Mouse (Mus musculus) heart, postnatal 4 days (tissue): ENCODE results near the gene Rnf167. TPM values are rescaled to one million over a fixed set of nuclear protein-coding genes. Genes with fewer than 3 reads are reported as not detected.

Experiments used
- DNase-seq: peaks from one replicate; pipeline ENCODE4 v3.0.0; 2021
- total RNA-seq, 2 experiments: library from RNA; stranded (reverse); gene quantifications; 2 replicates each; pipeline ENCODE4 v1.2.3; 2021

Gene Rnf167
- 10 to 100 TPM; 42.1 to 42.8 TPM for total RNA-seq

DNA sequence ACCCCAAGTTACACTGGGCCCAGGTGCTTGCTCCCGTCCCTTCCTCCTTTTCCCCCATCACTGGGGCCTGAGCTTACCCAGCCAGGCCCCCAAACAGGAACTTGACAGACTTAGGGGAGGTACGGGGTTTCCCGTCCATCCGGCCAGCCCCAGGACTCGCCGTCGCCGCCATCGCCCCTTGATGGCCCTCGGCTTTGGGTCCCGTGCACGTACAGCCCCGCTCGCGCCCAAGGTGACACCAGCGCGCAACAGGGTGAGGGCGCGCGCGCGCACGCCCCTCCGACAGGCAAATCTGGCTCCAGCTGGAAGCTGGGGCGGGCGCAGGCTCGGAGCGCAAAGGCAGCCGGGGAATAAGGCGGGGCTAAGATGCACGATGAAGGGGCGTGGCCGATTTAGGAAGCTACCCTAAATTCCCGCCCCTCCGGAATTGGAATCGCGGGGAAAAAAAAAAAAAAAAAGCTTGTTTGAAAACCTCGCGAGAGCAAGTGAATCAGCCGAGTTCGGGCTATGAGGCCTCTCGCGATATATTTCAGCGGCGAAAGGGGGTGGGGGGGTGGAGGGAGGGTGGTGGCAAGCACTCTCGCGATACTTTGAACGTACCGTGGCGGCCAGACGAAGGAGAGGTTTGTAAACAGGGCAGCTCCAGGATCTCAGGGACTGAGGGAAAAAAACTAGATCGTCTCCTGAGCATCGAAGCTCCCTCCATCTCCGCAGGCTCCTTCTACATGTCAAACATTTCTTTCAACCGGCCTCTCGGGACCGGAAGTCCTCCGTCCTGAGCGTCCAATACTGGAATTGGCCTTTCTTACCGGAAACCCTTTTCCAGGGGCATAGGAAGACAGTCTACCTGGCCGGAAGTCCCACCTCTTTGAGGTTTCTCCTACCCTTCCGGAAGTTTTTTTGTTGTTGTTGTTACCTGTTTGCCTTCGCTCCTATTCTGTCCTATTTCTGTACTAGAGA, at the start of gene Rnf167, which contains the start of gene Slc25a11:
Rnf167 (plus strand) TSS at position 545 of the 960 bp plus-strand sequence.
Slc25a11 (minus strand) TSS at position 789 of the 960 bp plus-strand sequence.
- DNase-seq: peak; percentile 98

GRCm38 (mm10) chr11:70597301-70597700, 49.7 kb upstream of the Rnf167 start:
- no peak for DNase-seq

DNA sequence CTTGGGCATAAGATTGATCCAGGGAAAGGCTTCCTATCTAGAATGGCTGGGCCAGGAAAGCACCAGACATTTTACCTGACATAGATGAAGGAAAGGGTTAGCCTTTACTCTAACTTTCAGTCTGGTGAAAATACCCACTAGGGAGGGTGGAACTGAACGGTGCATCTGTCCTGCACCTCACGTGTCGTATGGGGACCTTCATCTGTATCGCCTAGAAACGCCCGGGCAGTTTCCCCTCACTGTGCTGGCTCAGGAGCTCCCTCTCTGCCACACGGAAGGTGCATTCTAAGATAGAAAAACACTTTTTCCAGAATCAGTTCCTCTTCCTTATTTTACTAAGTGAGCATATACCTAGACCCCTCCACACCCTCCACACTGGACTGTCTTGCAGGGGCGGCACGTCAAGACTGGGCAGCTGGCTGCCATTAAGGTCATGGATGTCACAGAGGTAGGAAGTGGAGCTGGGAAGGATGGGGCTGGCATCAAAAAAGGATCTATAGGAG, 48.5 kb upstream of the Rnf167 start:
- DNase-seq: no peak

GRCm38 (mm10) chr11:70605024-70605566, 41.9 kb upstream of the Rnf167 start:
- peak; percentile 86 for DNase-seq

DNA sequence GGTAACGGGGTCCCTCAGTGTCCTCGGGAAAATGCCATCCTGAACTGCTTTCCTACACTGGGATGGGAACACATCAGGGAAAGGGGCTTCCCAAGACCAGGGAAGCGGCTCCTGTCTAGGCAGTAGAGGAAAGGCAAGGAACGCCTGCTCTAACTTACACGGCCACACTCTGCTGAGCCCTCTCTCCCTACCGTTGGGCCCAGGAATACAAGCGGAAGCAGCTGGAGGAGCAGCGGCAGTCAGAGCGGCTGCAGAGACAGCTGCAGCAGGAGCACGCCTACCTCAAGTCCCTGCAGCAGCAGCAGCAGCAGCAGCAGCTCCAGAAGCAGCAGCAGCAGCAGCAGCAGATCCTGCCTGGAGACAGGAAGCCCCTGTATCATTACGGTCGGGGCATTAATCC, 40.3 kb upstream of the Rnf167 start:
- DNase-seq: no peak

- no peak for DNase-seq
Observed at GRCm38 (mm10) chr11:70607611-70608010, 39.4 kb upstream of the Rnf167 start.

DNA sequence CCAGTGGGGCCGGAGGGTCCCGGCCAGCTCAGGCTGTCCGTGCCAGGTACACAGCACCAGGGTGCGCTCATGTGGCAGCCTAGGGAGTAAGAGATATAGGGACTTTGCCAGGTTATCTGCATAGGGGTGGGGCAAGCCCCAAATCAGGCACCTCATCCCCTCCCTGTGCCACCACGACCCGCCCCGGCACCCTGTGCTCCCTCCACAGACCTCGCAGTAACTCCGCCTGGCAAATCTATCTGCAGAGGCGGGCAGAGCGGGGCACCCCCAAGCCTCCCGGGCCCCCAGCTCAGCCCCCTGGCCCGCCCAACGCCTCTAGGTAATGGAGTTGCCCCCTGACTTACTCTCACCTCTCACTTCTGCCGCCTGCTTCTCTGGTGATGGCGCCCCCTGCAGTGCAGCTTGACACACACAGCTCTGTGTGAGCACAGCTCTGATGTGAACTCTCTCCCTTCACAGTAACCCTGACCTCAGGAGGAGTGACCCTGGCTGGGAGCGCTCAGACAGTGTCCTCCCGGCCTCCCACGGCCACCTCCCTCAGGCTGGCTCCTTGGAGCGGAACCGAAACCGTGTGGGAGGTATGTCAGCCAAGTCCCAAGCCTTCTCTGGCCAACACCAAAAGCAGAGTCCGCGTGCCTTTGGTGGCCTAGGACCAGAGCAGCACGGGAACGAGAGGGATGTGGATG, 38.5 kb upstream of the Rnf167 start:
- DNase-seq: peak; percentile 36

DNA sequence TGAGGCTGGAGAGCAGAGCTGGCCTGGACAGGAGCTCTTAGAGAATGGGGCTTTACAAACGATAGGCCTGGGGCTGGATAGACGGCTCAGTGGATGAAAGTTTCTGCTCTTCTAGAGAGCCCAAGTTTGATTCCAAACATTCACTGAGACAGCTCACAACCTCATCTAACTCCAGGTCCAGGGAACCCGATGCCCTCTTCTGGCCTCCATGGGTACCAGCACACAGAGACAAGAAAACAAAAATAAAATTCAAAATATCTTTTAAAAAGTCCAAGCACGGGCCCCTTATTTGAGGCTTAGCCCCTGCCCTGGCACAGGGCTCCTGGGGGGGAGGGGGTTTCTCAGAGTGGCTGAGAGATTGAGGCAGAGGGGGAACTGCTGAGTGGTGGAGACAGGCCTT, 36.3 kb upstream of the Rnf167 start:
- no peak for DNase-seq

DNA sequence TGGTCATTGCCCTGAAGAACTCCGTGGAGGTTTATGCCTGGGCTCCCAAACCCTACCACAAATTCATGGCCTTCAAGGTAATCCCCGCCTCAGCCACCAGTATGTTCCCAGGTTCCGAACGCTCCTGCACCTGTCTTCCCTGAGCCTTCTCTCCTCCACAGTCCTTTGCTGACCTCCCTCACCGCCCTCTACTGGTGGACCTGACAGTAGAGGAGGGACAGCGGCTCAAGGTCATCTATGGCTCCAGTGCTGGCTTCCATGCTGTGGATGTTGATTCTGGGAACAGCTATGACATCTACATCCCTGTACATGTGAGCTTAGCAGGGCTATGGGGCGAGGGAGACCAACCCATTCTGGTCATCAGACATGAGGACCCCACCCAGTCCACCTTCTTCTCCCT, 34.5 kb upstream of the Rnf167 start:
- no peak for DNase-seq

DNA sequence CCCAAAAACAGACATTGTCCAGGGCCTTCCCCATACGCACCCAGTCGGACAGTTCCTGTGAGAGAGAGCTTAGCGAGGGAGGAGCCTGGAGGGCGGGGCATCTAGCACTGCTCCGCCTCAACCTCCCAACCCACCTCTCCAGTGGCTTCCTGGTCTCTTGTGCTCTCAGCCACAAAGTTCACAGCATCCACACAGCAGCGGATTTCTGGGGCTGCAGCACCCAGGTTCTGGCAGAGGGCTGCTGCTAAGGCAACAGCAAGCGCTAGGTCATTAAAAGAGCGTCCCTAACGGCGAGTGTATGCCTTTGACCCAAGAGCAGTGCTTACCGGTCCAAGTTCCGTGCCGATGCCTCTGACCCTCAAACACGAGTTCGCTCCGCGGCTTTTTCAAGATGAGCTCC, 32.0 kb upstream of the Rnf167 start:
- DNase-seq: peak; percentile 63

GRCm38 (mm10) chr11:70615516-70616093, 31.4 kb upstream of the Rnf167 start, which contains the start of gene 4930544D05Rik:
Gene 4930544D05Rik, plus strand, starts transcription at chr11:70615848.
- DNase-seq: no peak

GRCm38 (mm10) chr11:70619101-70619500, 27.9 kb upstream of the Rnf167 start, which contains the start of gene Chrne:
Gene Chrne, minus strand, starts transcription at chr11:70619216.
- no peak for DNase-seq

GRCm38 (mm10) chr11:70621972-70622814, 24.8 kb upstream of the Rnf167 start:
- no peak for DNase-seq

DNA sequence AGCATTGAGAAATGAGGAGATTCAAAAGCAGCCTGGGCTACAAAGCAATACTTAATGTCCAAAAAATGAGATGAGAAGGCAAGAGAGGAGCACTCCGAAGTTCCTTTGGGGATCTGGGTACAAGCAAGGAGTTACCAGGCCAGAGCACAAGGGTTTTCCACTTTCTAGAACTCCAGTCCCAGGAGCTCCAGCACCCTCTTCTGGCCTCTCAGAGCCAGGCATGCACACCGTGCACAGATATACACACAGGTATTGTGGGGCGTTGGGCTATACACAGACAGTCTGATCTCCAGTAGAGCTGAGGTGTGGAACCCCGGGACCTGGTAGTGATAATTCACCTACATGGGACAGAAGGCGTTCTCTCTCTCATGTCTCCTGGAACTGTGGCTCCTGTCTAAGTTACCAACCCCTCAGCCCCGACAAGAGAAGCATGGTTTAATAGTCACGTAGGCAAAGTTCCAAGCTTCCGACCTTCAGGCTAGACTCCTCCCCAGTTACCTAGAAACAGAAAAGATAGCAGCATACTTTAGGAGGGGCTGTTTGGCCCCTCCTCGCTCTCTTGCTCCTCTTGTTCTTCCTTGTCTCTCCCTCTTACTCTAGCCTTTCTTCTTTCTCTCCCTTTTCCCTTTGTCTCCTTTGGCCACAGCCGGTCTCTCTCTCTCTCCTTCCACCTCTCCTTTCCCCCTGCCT, 23.8 kb upstream of the Rnf167 start:
- DNase-seq: no peak

DNA sequence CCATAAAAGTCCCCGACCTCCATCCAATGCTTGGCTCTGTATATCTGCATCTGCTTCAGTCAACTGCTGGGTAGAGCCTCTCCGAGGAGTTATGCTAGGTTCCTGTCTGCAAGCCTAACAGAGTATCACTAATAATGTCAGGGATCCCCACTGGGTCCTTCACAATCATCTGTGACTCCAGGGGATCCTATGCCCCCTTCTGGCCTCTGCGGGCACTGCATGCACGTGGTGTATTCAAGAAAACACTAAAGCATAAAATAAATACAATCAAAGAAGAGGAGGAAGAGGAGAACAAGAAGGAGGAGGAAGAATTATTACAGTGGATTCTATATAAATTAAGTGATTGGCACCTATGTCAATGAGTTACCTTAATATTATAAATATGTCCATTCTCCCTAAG, 21.6 kb upstream of the Rnf167 start:
- DNase-seq: peak; percentile 66

DNA sequence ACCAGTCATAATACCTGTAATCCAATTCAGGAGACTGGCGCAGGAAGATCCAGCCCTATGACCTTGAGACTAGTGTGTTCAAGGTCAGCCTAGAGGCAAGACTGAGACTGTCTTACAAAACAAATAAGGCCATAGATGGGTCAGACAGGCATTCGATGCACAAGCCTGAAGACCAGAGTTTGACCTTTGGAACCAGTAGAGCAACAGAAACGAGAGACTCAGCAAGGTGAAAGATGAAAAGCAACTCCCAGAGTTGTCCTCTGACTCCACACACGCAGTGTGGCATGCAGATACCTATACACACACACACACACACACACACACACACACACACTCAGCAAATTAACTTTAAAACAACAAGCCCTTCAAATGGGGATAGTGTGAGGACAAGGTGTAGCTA, 20.2 kb upstream of the Rnf167 start:
- no peak for DNase-seq

- DNase-seq: no peak
Observed at GRCm38 (mm10) chr11:70628431-70628830, 18.6 kb upstream of the Rnf167 start.

GRCm38 (mm10) chr11:70629557-70629956, 17.5 kb upstream of the Rnf167 start:
- no peak for DNase-seq

- no peak for DNase-seq
Observed at GRCm38 (mm10) chr11:70630129-70630528, 16.9 kb upstream of the Rnf167 start.

GRCm38 (mm10) chr11:70635601-70636000, 11.4 kb upstream of the Rnf167 start:
- no peak for DNase-seq

GRCm38 (mm10) chr11:70637764-70638163, 9.3 kb upstream of the Rnf167 start:
- DNase-seq: no peak
